Mouse (Mus musculus): ENCODE results near the gene Mns1. TPM values are rescaled to one million over a fixed set of nuclear protein-coding genes. Genes with fewer than 3 reads are reported as not detected.
A peak's percentile ranks its signal among the peaks of the same experiment; 100 is the strongest.
"Not testable (repeated sequence)": the region's sequence is repeated elsewhere in the genome, so short reads cannot be mapped to it uniquely, and the experiment has no call there.

Mns1 gene
- total and polyA plus RNA-seq, 3 experiments, result 0.14 to 0.42 (median 0.16) TPM

GRCm38 (mm10) chr9:72393238-72393637 is 44.6 kb upstream of the Mns1 start:
- intact Hi-C loops (cut with DNase I), result no loop called here
- Histone ChIP-seq H3K27me3 (ENCODE audit: control insufficient read depth, insufficient read depth, low read length) (no peaks in the 10 kb centered on the region), H3K4me1 (ENCODE audit: control insufficient read depth, insufficient read depth, low read length) (no peaks in the 10 kb centered on the region), H3K9ac (ENCODE audit: low read depth, low read length) (no peak overlapping the region), H3K4me3 (no peak overlapping the region), H3K27ac (no peak overlapping the region), H3K36me3 (ENCODE audit: control insufficient read depth, insufficient read depth, low read length) (no peaks in the 10 kb centered on the region), H3K79me2 (replicated peaks; ENCODE audit: control insufficient read depth, insufficient read depth, low read length) (no peaks in the 10 kb centered on the region)
- WGBS, result 82% methylated on average over 15 of the region's 15 CpGs
- TF ChIP-seq POLR2A (IDR thresholded peaks at IDR 0.05; ENCODE audit: insufficient read depth, low read depth, low read length) (no peak), CTCF (IDR thresholded peaks at IDR 0.05) (no peak), EP300 (IDR thresholded peaks at IDR 0.05; ENCODE audit: insufficient read depth, low read depth, low read length) (no peak)
- DNase-seq, result no peak

- H3K27ac ChIP-seq, result no peak overlapping the region
- H3K79me2 ChIP-seq (replicated peaks; ENCODE audit: control insufficient read depth, insufficient read depth, low read length), result no peaks in the 10 kb centered on the region
- DNase-seq, result no peak
- no peaks in the 10 kb centered on the region for H3K36me3 ChIP-seq (ENCODE audit: control insufficient read depth, insufficient read depth, low read length)
- no peak overlapping the region for H3K4me3 ChIP-seq
- H3K27me3 ChIP-seq (ENCODE audit: control insufficient read depth, insufficient read depth, low read length), result no peaks in the 10 kb centered on the region
- 58% methylated on average over 8 of the region's 8 CpGs for WGBS
- H3K9ac ChIP-seq (ENCODE audit: low read depth, low read length), result no peak overlapping the region
- TF ChIP-seq EP300 (IDR thresholded peaks at IDR 0.05; ENCODE audit: insufficient read depth, low read depth, low read length), result no peak
- TF ChIP-seq POLR2A (IDR thresholded peaks at IDR 0.05; ENCODE audit: insufficient read depth, low read depth, low read length), result no peak
- no peak for TF ChIP-seq CTCF (IDR thresholded peaks at IDR 0.05)
- intact Hi-C loops (cut with DNase I), result no loop called here
- H3K4me1 ChIP-seq (ENCODE audit: control insufficient read depth, insufficient read depth, low read length), result no peaks in the 10 kb centered on the region
Observed at GRCm38 (mm10) chr9:72393869-72394341, 43.9 kb upstream of the Mns1 start.

- TF ChIP-seq EP300 (IDR thresholded peaks at IDR 0.05; ENCODE audit: insufficient read depth, low read depth, low read length) (no peak), CTCF (IDR thresholded peaks at IDR 0.05) (no peak), POLR2A (IDR thresholded peaks at IDR 0.05; ENCODE audit: insufficient read depth, low read depth, low read length) (no peak)
- no peak for DNase-seq
- no peaks in the 10 kb centered on the region for H3K4me1 ChIP-seq (ENCODE audit: control insufficient read depth, insufficient read depth, low read length)
- no peaks in the 10 kb centered on the region for H3K27me3 ChIP-seq (ENCODE audit: control insufficient read depth, insufficient read depth, low read length)
- WGBS, result 38% methylated on average over 4 of the region's 4 CpGs
- H3K79me2 ChIP-seq (replicated peaks; ENCODE audit: control insufficient read depth, insufficient read depth, low read length), result no peaks in the 10 kb centered on the region
- H3K9ac ChIP-seq (ENCODE audit: low read depth, low read length), result no peak overlapping the region
- no peaks in the 10 kb centered on the region for H3K36me3 ChIP-seq (ENCODE audit: control insufficient read depth, insufficient read depth, low read length)
- H3K4me3 ChIP-seq, result no peak overlapping the region
- no peak overlapping the region for H3K27ac ChIP-seq
- intact Hi-C loops (cut with DNase I), result no loop called here
Observed at GRCm38 (mm10) chr9:72400121-72400520, 37.7 kb upstream of the Mns1 start.

GRCm38 (mm10) chr9:72401769-72402168 is 36.0 kb upstream of the Mns1 start:
- H3K27ac ChIP-seq; H3K36me3 ChIP-seq (ENCODE audit: control insufficient read depth, insufficient read depth, low read length); H3K27me3 ChIP-seq (ENCODE audit: control insufficient read depth, insufficient read depth, low read length); H3K9ac ChIP-seq (ENCODE audit: low read depth, low read length); H3K79me2 ChIP-seq (replicated peaks; ENCODE audit: control insufficient read depth, insufficient read depth, low read length); H3K4me3 ChIP-seq; DNase-seq; H3K4me1 ChIP-seq (ENCODE audit: control insufficient read depth, insufficient read depth, low read length); intact Hi-C loops (cut with DNase I): not testable (repeated sequence)
- TF ChIP-seq CTCF (IDR thresholded peaks at IDR 0.05), result peak; percentile 8; the same call in 1 of the 2 replicates
- 60% methylated on average over 4 of the region's 4 CpGs for WGBS

- 75% methylated on average over 6 of the region's 6 CpGs for WGBS
- Histone ChIP-seq H3K27ac (no peak overlapping the region), H3K9ac (ENCODE audit: low read depth, low read length) (no peak overlapping the region), H3K27me3 (ENCODE audit: control insufficient read depth, insufficient read depth, low read length) (no peaks in the 10 kb centered on the region), H3K4me1 (ENCODE audit: control insufficient read depth, insufficient read depth, low read length) (peaks cover 1% of the 10 kb centered on the region; the same call in 1 of the 2 replicates), H3K79me2 (replicated peaks; ENCODE audit: control insufficient read depth, insufficient read depth, low read length) (no peaks in the 10 kb centered on the region), H3K4me3 (no peak overlapping the region), H3K36me3 (ENCODE audit: control insufficient read depth, insufficient read depth, low read length) (no peaks in the 10 kb centered on the region)
- DNase-seq, result no peak
- intact Hi-C loops (cut with DNase I), result no loop called here
- TF ChIP-seq CTCF (IDR thresholded peaks at IDR 0.05) (no peak), POLR2A (IDR thresholded peaks at IDR 0.05; ENCODE audit: insufficient read depth, low read depth, low read length) (no peak), EP300 (IDR thresholded peaks at IDR 0.05; ENCODE audit: insufficient read depth, low read depth, low read length) (no peak)
Observed at GRCm38 (mm10) chr9:72403421-72403820, 34.4 kb upstream of the Mns1 start.

GRCm38 (mm10) chr9:72404446-72404845 is 33.4 kb upstream of the Mns1 start:
- no peaks in the 10 kb centered on the region for H3K36me3 ChIP-seq (ENCODE audit: control insufficient read depth, insufficient read depth, low read length)
- TF ChIP-seq EP300 (IDR thresholded peaks at IDR 0.05; ENCODE audit: insufficient read depth, low read depth, low read length) (no peak), POLR2A (IDR thresholded peaks at IDR 0.05; ENCODE audit: insufficient read depth, low read depth, low read length) (no peak), CTCF (IDR thresholded peaks at IDR 0.05) (no peak)
- peaks cover 1% of the 10 kb centered on the region; the same call in 1 of the 2 replicates for H3K4me1 ChIP-seq (ENCODE audit: control insufficient read depth, insufficient read depth, low read length)
- H3K9ac ChIP-seq (ENCODE audit: low read depth, low read length), result no peak overlapping the region
- no peak overlapping the region for H3K27ac ChIP-seq
- no peaks in the 10 kb centered on the region for H3K79me2 ChIP-seq (replicated peaks; ENCODE audit: control insufficient read depth, insufficient read depth, low read length)
- H3K27me3 ChIP-seq (ENCODE audit: control insufficient read depth, insufficient read depth, low read length), result no peaks in the 10 kb centered on the region
- 87% methylated on average over 8 of the region's 8 CpGs for WGBS
- DNase-seq, result no peak
- H3K4me3 ChIP-seq, result no peak overlapping the region
- intact Hi-C loops (cut with DNase I), result no loop called here

All from heart, adult 2 months (tissue).